Mouse (Mus musculus) neural tube, embryonic 14.5 days (tissue): ENCODE results near the gene Nebl. TPM values are rescaled to one million over a fixed set of nuclear protein-coding genes. Genes with fewer than 3 reads are reported as not detected.

Source experiments
- ATAC-seq: fragments of 200-750 bp; cut with Nextera tagmentation; 2 replicates; pipeline ENCODE4 v1.8.0; 2017; ENCODE audit warnings: low read depth, mild to moderate bottlenecking, moderate TSS enrichment, moderate library complexity
- H3K27ac ChIP-seq: fragments of 300-500 bp; sonication (generic); 2 replicates; pipeline ENCODE4 v1.5.1; 2014; ENCODE audit warnings: low read depth, mild to moderate bottlenecking, control low read depth, low read length, moderate library complexity, mixed read lengths
- H3K27me3 ChIP-seq: fragments of 300-500 bp; sonication (generic); 2 replicates; pipeline ENCODE4 v1.6.1; 2014; ENCODE audit warnings: low read length; ENCODE audit not compliant: control insufficient read depth, insufficient read depth
- H3K36me3 ChIP-seq: fragments of 300-500 bp; sonication (generic); 2 replicates; pipeline ENCODE4 v1.6.1; 2014; ENCODE audit warnings: low read length, mixed read lengths; ENCODE audit not compliant: control insufficient read depth, insufficient read depth
- H3K4me1 ChIP-seq: fragments of 300-500 bp; sonication (generic); 2 replicates; pipeline ENCODE4 v1.6.1; 2014; ENCODE audit warnings: low read length; ENCODE audit not compliant: control insufficient read depth, insufficient read depth
- H3K4me2 ChIP-seq: fragments of 300-500 bp; sonication (generic); 2 replicates; pipeline ENCODE4 v1.6.1; 2014; ENCODE audit warnings: mild to moderate bottlenecking, low read depth, low read length, control low read depth
- H3K4me3 ChIP-seq: fragments of 300-500 bp; sonication (generic); 2 replicates; pipeline ENCODE4 v1.5.1; 2014; ENCODE audit warnings: low read depth, low read length, control low read depth, mixed read lengths
- H3K9ac ChIP-seq: fragments of 300-500 bp; sonication (generic); replicated peaks from 2 replicates; pipeline ENCODE4 v1.6.1; 2014; ENCODE audit warnings: low read depth, mild to moderate bottlenecking, control low read depth, low read length, mixed read lengths
- H3K9me3 ChIP-seq: fragments of 300-500 bp; sonication (generic); 2 replicates; pipeline ENCODE4 v1.6.1; 2016; ENCODE audit warnings: low read length; ENCODE audit not compliant: control insufficient read depth
- WGBS: fragments of 180-500 bp; shearing (Covaris S2); extraction: QIAGEN DNeasy Blood & Tissue Kit; methylation state at CpG from one replicate; pipeline ENCODE4 v1.1.7; 2014; 5-methylcytosine and 5-hydroxymethylcytosine counted together
- polyA plus RNA-seq: library from polyadenylated mRNA; unstranded; fragments of >200 nt; fragmentation: Nextera tagmentation; extraction: Ambion mirVana; gene quantifications from 2 replicates; pipeline ENCODE4 v1.2.1, GENCODE M21; 2014

Gene Nebl
- polyA plus RNA-seq, 1 experiment from 2014 or later, result 16.7 TPM

DNA sequence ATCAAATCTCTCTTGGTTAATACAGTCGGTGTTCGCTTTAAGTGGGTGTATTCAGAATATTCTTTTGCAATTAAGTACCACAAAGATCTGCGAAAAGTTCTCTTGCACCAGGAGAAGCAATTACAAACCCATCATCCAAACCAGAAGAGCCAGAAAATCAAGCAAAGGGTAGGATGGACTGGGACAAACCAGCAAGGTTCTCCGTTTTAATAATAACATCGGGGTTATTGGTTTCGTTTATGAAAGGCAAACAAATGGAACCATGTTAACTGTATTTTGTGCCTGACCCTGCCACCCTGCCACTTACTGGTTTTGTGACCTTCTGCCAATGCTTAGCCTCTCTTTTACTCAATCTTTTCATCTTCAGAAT is 552 bp upstream of the Nebl start:
- WGBS, result 18% methylated on average over 6 of the region's 6 CpGs
- H3K9ac ChIP-seq, result peak overlapping the region; percentile 75; the same call in 1 of the 2 replicates

DNA sequence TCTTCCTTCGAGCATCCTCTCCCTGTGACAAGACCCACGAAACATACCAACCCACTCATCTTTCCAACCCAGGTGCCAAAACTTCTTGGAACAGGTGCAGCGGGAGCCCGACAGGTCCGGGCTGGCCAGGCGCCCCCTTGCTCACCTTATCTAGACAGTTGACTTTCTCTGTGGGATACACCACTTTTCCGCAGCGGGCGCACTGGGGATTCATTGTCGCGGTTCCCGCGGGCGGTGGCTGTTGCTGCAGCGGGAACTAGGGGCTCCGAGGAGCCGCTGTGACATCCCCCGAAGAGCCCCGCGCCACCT is 662 bp downstream of the Nebl start:
- Histone ChIP-seq H3K9me3 (no peaks in the 10 kb centered on the region), H3K4me1 (0 out of 2 replicates have a peak, but pooled peaks cover 7% of the 10 kb centered on the region), H3K36me3 (no peaks in the 10 kb centered on the region), H3K4me3 (peak overlapping the region; percentile 67), H3K4me2 (peak overlapping the region; percentile 78), H3K27ac (peak overlapping the region; percentile 73), H3K27me3 (peaks cover 3% of the 10 kb centered on the region; the same call in 1 of the 2 replicates), H3K9ac (peak overlapping the region; percentile 75)
- peak; percentile 52; the same call in 1 of the 2 replicates for ATAC-seq
- 1% methylated on average over 20 of the region's 20 CpGs for WGBS

More for the DNA sequence above, 552 bp upstream of the Nebl start:
- Histone ChIP-seq H3K27ac (no peak overlapping the region), H3K27me3 (peaks cover 3% of the 10 kb centered on the region; the same call in 1 of the 2 replicates), H3K36me3 (no peaks in the 10 kb centered on the region), H3K4me3 (no peak overlapping the region; the same call in 1 of the 2 replicates), H3K4me1 (0 out of 2 replicates have a peak, but pooled peaks cover 7% of the 10 kb centered on the region), H3K4me2 (peak overlapping the region; percentile 78), H3K9me3 (no peaks in the 10 kb centered on the region)
- ATAC-seq, result no peak

- WGBS, result 6% methylated on average over 25 of the region's 25 CpGs
Measured at GRCm38 (mm10) chr2:17729770-17730647, 1.3 kb downstream of the Nebl start.

GRCm38 (mm10) chr2:17724405-17724804 is 6.9 kb downstream of the Nebl start:
- H3K4me3 ChIP-seq, result no peak overlapping the region
- H3K9me3 ChIP-seq, result no peaks in the 10 kb centered on the region
- peaks cover 3% of the 10 kb centered on the region; the same call in 1 of the 2 replicates for H3K27me3 ChIP-seq
- H3K4me1 ChIP-seq, result peaks cover 4% of the 10 kb centered on the region; the same call in 1 of the 2 replicates
- H3K4me2 ChIP-seq, result no peak overlapping the region
- H3K27ac ChIP-seq, result no peak overlapping the region
- H3K9ac ChIP-seq, result no peak overlapping the region
- H3K36me3 ChIP-seq, result no peaks in the 10 kb centered on the region
- WGBS, result 39% methylated on average over 5 of the region's 5 CpGs
- ATAC-seq, result no peak

More at GRCm38 (mm10) chr2:17729770-17730647, 1.3 kb downstream of the Nebl start:
- 0 out of 2 replicates have a peak overlapping the region, but pooled peaks have one; percentile 73 for H3K27ac ChIP-seq
- peak overlapping the region; percentile 67 for H3K4me3 ChIP-seq
- H3K9ac ChIP-seq, result peak overlapping the region; percentile 75
- peaks cover 3% of the 10 kb centered on the region; the same call in 1 of the 2 replicates for H3K27me3 ChIP-seq
- H3K9me3 ChIP-seq, result no peaks in the 10 kb centered on the region
- H3K4me1 ChIP-seq, result 0 out of 2 replicates have a peak, but pooled peaks cover 7% of the 10 kb centered on the region
- no peaks in the 10 kb centered on the region for H3K36me3 ChIP-seq
- peak; percentile 53 for ATAC-seq
- peak overlapping the region; percentile 78 for H3K4me2 ChIP-seq

- Histone ChIP-seq H3K27me3 (no peaks in the 10 kb centered on the region), H3K4me3 (no peak overlapping the region), H3K4me1 (peaks cover 4% of the 10 kb centered on the region; the same call in 1 of the 2 replicates), H3K9me3 (no peaks in the 10 kb centered on the region), H3K4me2 (no peak overlapping the region), H3K27ac (no peak overlapping the region), H3K36me3 (no peaks in the 10 kb centered on the region), H3K9ac (no peak overlapping the region)
- ATAC-seq, result no peak
- 82% methylated on average over 12 of the region's 12 CpGs for WGBS
Measured at GRCm38 (mm10) chr2:17723268-17724019, 7.8 kb downstream of the Nebl start.

GRCm38 (mm10) chr2:17721177-17721715 is 10.0 kb downstream of the Nebl start:
- H3K27ac ChIP-seq, result no peak overlapping the region
- peaks cover 4% of the 10 kb centered on the region; the same call in 1 of the 2 replicates for H3K4me1 ChIP-seq
- peak; percentile 31; the same call in 1 of the 2 replicates for ATAC-seq
- no peak overlapping the region for H3K9ac ChIP-seq
- H3K4me2 ChIP-seq, result no peak overlapping the region
- WGBS, result 64% methylated on average over 6 of the region's 6 CpGs
- H3K4me3 ChIP-seq, result no peak overlapping the region
- no peaks in the 10 kb centered on the region for H3K27me3 ChIP-seq
- no peaks in the 10 kb centered on the region for H3K9me3 ChIP-seq
- no peaks in the 10 kb centered on the region for H3K36me3 ChIP-seq

GRCm38 (mm10) chr2:17718281-17718680 is 13.0 kb downstream of the Nebl start:
- H3K4me3 ChIP-seq, result no peak overlapping the region
- no peaks in the 10 kb centered on the region for H3K36me3 ChIP-seq
- no peaks in the 10 kb centered on the region for H3K9me3 ChIP-seq
- no peak for ATAC-seq
- H3K4me2 ChIP-seq, result no peak overlapping the region
- 81% methylated on average over 1 of the region's 1 CpGs for WGBS
- H3K27me3 ChIP-seq, result no peaks in the 10 kb centered on the region
- H3K9ac ChIP-seq, result no peak overlapping the region
- H3K27ac ChIP-seq, result no peak overlapping the region
- peaks cover 4% of the 10 kb centered on the region; the same call in 1 of the 2 replicates for H3K4me1 ChIP-seq

- Histone ChIP-seq H3K4me3 (no peak overlapping the region), H3K4me1 (peaks cover 4% of the 10 kb centered on the region; the same call in 1 of the 2 replicates), H3K27me3 (no peaks in the 10 kb centered on the region), H3K36me3 (no peaks in the 10 kb centered on the region), H3K9ac (no peak overlapping the region), H3K4me2 (no peak overlapping the region), H3K9me3 (no peaks in the 10 kb centered on the region), H3K27ac (no peak overlapping the region)
- ATAC-seq, result no peak
- WGBS, result 61% methylated on average over 2 of the region's 2 CpGs
Measured at GRCm38 (mm10) chr2:17717200-17717599, 14.1 kb downstream of the Nebl start.
